Mouse (Mus musculus) lung, postnatal 0 days (tissue): ENCODE data around the gene Osbpl8. TPM values are rescaled to one million over a fixed set of nuclear protein-coding genes. Genes with fewer than 3 reads are reported as not detected.
A peak's percentile ranks its signal among the peaks of the same experiment; 100 is the strongest.

ENCODE experiments used
- ATAC-seq: fragments of 200-750 bp; cut with Nextera tagmentation; 2 replicates; pipeline ENCODE4 v1.8.0; 2017; ENCODE audit warnings: moderate library complexity
- DNase-seq: peaks from one replicate; pipeline ENCODE4 v3.0.0-alpha.2; 2016; ENCODE audit warnings: low spot score
- H3K27ac ChIP-seq: fragments of 300-500 bp; sonication (generic); 2 replicates; pipeline ENCODE4 v1.5.1; 2014; ENCODE audit warnings: antibody characterized with exemption, mild to moderate bottlenecking, low read length, mixed read lengths
- H3K27me3 ChIP-seq: fragments of 300-500 bp; sonication (generic); replicated peaks from 2 replicates; pipeline ENCODE4 v1.6.1; 2014; ENCODE audit warnings: low read length, mixed read lengths; ENCODE audit not compliant: insufficient read depth
- H3K36me3 ChIP-seq: fragments of 300-500 bp; sonication (generic); 2 replicates; pipeline ENCODE4 v1.6.1; 2014; ENCODE audit warnings: low read length, mixed read lengths; ENCODE audit not compliant: insufficient read depth
- H3K4me1 ChIP-seq: fragments of 300-500 bp; sonication (generic); 2 replicates; pipeline ENCODE4 v1.6.1; 2014; ENCODE audit warnings: antibody characterized with exemption, low read depth, low read length, mixed read lengths; ENCODE audit not compliant: insufficient read depth
- H3K4me2 ChIP-seq: fragments of 300-500 bp; sonication (generic); replicated peaks from 2 replicates; pipeline ENCODE4 v1.6.1; 2014; ENCODE audit warnings: low read depth, mild to moderate bottlenecking, low read length, moderate library complexity, mixed read lengths
- H3K4me3 ChIP-seq: fragments of 300-500 bp; sonication (generic); 2 replicates; pipeline ENCODE4 v1.5.1; 2014; ENCODE audit warnings: low read depth, low read length
- H3K9ac ChIP-seq: fragments of 300-500 bp; sonication (generic); replicated peaks from 2 replicates; pipeline ENCODE4 v1.6.1; 2014; ENCODE audit warnings: low read depth, mild to moderate bottlenecking
- H3K9me3 ChIP-seq: fragments of 300-500 bp; sonication (generic); 2 replicates; pipeline ENCODE4 v1.6.1; 2016; ENCODE audit warnings: low read length, mixed read lengths
- CTCF ChIP-seq: IDR thresholded peaks from 2 replicates; pipeline ENCODE4 v1.5.1; 2016; ENCODE audit warnings: antibody characterized with exemption, mild to moderate bottlenecking
- EP300 ChIP-seq: IDR thresholded peaks from 2 replicates; pipeline ENCODE4 v1.6.1; 2016; ENCODE audit warnings: antibody characterized with exemption, mild to moderate bottlenecking, control low read depth
- WGBS: fragments of 180-500 bp; shearing (Covaris S2); extraction: QIAGEN DNeasy Blood & Tissue Kit; methylation state at CpG from one replicate; pipeline ENCODE4 v1.1.7; 2014; 5-methylcytosine and 5-hydroxymethylcytosine counted together
- polyA plus RNA-seq: library from polyadenylated mRNA; unstranded; fragments of >200 nt; fragmentation: Nextera tagmentation; extraction: Ambion mirVana; gene quantifications from 2 replicates; pipeline ENCODE4 v1.2.1, GENCODE M21; 2015

The Osbpl8 gene
- polyA plus RNA-seq, 1 experiment from 2014 or later: 12.9 TPM

DNA sequence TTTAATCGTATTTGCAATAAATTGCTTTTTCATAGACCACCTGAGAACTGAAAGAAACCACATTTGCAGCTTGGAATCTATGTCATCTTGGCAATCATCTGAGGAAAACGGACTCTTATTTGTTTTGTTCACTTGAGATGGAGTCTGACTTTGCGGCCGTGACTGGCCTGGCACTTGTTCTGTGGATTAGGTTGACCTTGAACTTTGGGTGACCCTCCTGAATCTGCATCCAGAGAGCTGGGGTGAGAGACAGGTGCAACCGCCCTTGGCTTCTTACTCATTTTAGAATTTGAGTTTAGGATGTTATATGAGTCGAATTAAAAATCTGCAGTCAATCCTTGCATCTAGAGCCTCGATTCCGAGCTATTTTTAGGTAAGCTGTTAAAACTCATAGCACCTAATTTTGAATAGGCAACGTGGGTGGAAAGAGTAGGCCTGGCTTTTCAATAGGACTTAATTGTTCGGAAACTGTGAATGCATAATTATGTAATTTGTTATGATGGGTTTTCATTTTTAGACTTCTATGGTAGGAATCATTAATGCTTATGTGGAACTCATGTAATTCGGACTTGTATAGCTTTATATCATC, 20.1 kb upstream of the Osbpl8 start:
- Histone ChIP-seq H3K27me3 (no peaks in the 10 kb centered on the region), H3K4me3 (no peak overlapping the region), H3K4me1 (no peaks in the 10 kb centered on the region), H3K4me2 (no peak overlapping the region), H3K27ac (no peak overlapping the region), H3K36me3 (no peaks in the 10 kb centered on the region), H3K9me3 (no peaks in the 10 kb centered on the region), H3K9ac (no peak overlapping the region)
- no peak for TF ChIP-seq CTCF
- no peak for TF ChIP-seq EP300
- DNase-seq (no peak), ATAC-seq (no peak)
- 70% methylated on average over 11 of the region's 11 CpGs for WGBS

DNA sequence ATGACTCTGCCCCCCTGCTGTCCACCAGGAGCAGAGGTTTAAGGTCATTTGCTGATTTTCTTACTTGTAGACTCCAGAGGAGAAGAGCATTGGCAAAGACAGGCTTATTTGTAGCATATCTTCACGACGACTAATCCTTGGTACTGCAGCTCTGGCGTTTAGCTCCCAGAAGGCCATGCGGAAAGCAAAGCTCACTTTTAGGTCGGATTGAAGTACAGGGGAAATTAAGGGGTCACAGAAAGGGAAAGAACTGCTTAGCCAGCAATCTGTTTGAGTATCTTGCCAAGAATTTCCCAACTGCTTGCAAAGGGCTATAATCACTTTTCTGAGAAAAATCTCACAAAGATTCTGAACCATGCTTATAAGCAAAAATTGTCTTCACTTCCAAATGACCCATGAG, 14.8 kb upstream of the Osbpl8 start:
- Histone ChIP-seq H3K4me1 (no peaks in the 10 kb centered on the region), H3K27me3 (no peaks in the 10 kb centered on the region), H3K27ac (no peak overlapping the region), H3K4me3 (no peak overlapping the region), H3K9me3 (no peaks in the 10 kb centered on the region), H3K4me2 (no peak overlapping the region), H3K36me3 (no peaks in the 10 kb centered on the region), H3K9ac (no peak overlapping the region)
- ATAC-seq (no peak), DNase-seq (peak; percentile 52)
- no peak for TF ChIP-seq CTCF
- 38% methylated on average over 5 of the region's 5 CpGs for WGBS

DNA sequence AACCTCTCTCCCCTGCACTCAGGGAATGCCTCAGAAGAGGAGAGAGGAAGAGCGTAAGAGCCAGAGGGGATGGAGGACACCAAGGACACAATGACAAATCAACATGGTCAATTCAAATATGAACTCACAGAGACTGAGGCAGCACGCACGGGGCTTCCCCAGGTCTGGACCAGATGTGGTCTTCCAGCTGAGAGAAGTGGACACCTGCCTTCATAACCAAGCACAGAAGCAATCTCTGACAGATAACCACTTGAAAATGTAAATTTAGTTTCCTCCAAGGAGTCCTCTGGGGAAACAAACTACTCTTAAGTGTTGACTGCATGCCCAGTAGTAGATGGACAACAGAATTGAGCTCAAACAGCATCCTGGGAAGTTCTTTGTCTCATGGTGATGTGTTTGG, 9.5 kb upstream of the Osbpl8 start:
- ATAC-seq: no peak
- no peak for DNase-seq
- Histone ChIP-seq H3K27me3 (no peaks in the 10 kb centered on the region), H3K36me3 (no peaks in the 10 kb centered on the region), H3K4me2 (no peak overlapping the region), H3K4me1 (no peaks in the 10 kb centered on the region), H3K9ac (no peak overlapping the region), H3K27ac (no peak overlapping the region), H3K9me3 (no peaks in the 10 kb centered on the region), H3K4me3 (no peak overlapping the region)
- TF ChIP-seq CTCF (no peak), EP300 (no peak)
- 90% methylated on average over 3 of the region's 3 CpGs for WGBS

DNA sequence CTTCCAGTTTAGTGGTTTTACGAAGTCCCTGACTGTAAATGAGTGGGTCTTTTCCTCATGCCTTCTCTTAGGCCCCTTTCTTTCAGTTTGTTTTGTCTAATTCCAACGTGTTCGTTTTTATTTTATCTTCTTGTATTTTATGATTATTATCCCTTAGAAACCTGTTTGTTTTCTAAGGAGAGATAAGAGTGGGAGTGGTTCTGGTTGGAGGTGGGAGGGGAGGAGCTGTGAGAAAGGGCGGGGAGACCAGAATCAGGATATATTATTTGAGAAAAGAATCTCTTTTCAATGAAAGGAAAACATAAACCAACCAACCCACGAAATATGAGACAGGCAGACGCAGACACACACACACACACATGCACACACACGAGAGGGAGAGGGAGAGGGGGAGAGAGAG, 9.0 kb upstream of the Osbpl8 start:
- DNase-seq: no peak
- Histone ChIP-seq H3K9me3 (no peaks in the 10 kb centered on the region), H3K9ac (no peak overlapping the region), H3K4me3 (no peak overlapping the region), H3K4me2 (no peak overlapping the region), H3K4me1 (no peaks in the 10 kb centered on the region), H3K36me3 (no peaks in the 10 kb centered on the region), H3K27me3 (no peaks in the 10 kb centered on the region), H3K27ac (no peak overlapping the region)
- 46% methylated on average over 7 of the region's 7 CpGs for WGBS
- ATAC-seq: no peak
- TF ChIP-seq CTCF: no peak
- TF ChIP-seq EP300: no peak

DNA sequence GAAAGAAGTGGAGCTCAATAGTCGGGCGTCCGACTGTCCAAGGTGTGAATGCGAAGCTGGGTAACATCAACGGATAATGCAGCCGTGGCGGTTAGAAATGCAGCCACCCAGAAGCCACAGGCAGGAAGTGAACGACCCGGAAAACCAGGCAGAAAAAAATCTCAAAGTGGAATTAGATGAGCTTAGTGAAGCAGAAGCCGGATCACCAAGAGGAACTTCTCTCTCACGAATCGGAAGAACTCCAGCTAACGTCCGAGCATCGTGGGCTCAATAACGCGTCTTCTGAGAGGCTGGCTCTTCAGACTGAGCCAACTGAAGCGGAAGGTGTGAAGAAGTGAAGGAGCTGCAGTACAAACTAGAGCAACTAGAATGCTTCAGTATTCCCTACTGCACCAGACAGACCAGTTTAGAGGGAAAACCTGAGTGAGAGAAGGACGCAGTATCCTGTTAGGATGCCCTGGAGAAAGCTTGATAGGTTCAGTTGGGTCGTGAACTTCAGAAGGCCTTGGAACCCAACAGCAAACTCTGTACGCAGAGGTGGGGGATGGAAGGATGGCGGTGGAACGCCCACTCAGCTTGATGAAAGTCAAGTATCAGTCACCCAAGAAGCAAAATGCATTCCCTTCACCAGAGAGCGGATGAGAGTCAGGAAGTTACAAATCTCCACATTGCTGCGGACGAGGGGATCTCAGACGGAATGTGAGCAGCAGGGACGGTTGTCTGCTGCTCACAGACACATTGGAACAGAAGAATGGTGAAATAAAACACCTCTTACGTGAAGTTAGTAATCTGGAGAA, 8.0 kb upstream of the Osbpl8 start:
- DNase-seq (no peak), ATAC-seq (no peak)
- Histone ChIP-seq H3K9me3 (no peaks in the 10 kb centered on the region), H3K9ac (no peak overlapping the region), H3K4me2 (no peak overlapping the region), H3K27me3 (no peaks in the 10 kb centered on the region), H3K27ac (no peak overlapping the region), H3K36me3 (no peaks in the 10 kb centered on the region), H3K4me3 (no peak overlapping the region), H3K4me1 (no peaks in the 10 kb centered on the region)
- TF ChIP-seq EP300 (no peak), CTCF (no peak)
- 76% methylated on average over 29 of the region's 29 CpGs for WGBS

DNA sequence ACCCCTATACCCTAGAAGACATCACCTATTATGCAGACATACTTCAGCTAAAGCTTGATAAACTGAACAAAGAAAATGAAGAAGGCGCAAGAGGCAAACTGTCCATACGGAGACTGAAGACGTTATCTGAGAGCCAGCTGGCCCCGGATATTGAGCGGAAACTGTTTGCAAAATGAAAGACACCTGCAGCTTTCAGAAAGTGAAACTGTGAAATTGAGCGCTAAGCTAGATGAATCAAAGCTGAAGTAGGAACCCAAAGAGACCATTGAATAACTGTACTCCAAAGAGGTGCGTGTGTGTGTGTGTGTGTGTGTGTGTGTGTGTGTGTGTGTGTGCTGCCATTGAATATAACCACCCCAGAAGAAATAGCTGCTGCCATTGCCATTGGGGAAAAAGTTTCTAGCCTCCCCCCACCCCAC, 7.3 kb upstream of the Osbpl8 start:
- no peaks in the 10 kb centered on the region for H3K4me1 ChIP-seq
- no peak overlapping the region for H3K27ac ChIP-seq
- no peaks in the 10 kb centered on the region for H3K9me3 ChIP-seq
- DNase-seq (no peak), ATAC-seq (no peak)
- H3K36me3 ChIP-seq: no peaks in the 10 kb centered on the region
- no peak for TF ChIP-seq EP300
- no peak for TF ChIP-seq CTCF
- H3K27me3 ChIP-seq: no peaks in the 10 kb centered on the region
- no peak overlapping the region for H3K4me3 ChIP-seq
- 84% methylated on average over 7 of the region's 7 CpGs for WGBS
- H3K4me2 ChIP-seq: no peak overlapping the region
- no peak overlapping the region for H3K9ac ChIP-seq
